Mouse (Mus musculus): ENCODE data around the gene Ing5. TPM values are rescaled to one million over a fixed set of nuclear protein-coding genes. Genes with fewer than 3 reads are reported as not detected.

Gene Ing5
- polyA plus RNA-seq (2012; ENCODE audit: low replicate concordance), result 0.73 and 3.6 TPM in 2 replicates

DNA sequence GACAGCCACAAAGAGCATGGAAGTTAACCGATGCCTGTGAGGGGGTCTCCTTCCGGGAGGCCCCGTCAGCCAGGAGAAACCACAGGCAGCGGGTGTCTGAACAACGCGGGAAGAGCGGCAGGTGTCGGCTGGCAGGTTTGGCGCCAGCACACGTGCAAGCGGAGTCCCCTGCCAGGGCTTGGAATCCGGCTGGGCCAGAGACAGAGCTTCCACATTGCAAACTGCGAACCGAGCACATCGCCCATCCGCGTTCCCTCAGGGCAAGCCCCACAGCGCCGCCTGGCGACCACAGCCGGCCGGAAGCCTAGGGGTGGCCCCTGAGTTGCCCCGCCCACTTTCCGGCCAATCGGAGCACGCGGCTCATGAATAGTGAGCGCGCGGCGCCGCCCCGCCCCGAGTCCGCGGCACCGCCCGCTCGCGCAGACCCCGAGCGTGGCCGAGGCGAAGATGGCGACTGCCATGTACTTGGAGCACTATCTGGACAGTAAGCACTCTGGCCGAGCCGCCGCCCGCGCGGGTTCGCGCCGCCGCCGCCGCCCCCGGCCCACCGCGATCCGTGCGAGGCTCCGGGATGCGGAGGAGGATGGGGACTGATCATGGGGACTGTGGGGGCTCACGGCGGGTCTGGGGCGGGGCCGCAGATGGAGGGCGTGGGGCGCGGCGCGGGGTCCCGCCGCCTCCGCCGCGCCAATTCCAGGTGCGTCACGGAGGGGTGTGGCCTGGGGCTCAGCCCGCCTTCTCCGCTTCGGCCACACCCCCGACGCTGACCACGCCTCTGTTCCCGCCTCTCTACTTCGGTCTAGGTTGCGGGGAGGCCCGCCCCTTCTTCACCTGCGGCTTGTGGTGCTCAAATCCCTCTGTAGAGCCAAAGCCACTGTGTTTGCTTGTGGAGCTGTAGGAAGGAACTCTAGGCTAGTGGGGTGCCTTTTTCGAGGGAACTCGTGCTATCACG, at the start of gene Ing5:
TSS of gene Ing5 (plus strand) at position 410 of the 952 bp plus-strand sequence.

DNA sequence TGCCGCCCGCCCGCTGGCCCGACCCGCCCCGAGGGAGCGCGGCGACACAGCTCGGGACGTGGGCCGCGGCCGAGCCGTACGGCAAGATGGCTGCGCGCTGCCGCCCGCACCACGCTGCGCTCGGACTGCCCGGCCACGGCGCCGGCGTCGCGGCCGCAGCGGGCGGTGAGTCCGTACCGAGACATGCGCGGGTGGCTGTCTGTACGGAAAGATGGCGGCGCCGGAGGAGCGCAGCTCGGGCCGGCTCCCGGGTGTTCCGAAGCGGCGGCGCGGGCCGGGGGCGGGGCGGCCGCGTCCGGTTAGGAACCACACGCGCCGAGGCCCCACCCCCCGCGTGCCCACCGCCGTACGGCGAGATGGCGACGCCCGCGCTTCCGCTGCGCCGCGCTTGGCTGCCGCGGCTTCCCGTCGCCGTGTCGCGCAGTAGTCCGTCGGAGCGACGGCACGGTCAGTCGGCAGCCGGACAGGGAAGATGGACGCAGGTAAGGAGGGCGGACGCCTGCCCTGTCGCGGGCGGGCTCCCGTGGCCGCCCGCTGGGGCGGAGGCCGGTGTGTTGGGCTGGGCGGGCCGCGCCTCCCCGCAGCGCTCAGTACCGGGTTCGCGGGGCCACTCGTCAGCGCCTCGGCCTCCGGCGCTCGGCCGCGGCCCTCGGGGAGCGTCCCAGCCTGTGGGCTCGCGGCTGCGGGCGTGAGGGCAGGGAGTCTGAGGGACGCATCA, 49.0 kb upstream of the Ing5 start, which contains the start of gene Thap4:
TSS of gene Thap4 (minus strand) at position 292 of the 718 bp plus-strand sequence.

DNA sequence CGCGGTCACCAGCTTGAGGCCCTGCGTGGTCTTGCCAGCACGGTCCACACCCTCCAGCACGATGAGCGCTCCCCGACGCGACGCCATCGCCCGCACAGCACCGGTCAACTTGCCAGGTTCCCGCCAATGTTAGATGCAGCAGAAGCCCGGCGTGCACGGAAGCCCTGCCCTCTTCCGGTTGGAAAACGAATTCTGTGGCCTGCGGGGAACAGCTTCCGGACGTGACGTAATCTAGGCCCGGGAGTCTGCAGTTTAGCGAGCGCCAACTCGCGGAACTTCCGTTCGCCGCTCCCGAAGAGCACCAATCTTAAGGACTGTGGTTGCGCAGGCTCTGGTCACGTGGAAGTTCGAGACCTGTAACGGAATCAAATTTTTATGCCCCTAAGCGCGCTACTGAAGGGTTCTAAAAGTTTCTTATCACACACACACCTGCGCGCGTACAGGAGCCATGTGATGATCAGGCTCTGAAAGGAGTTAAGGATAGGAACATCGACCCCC, 2.0 kb upstream of the Ing5 start, which contains the start of gene Dtymk:
TSS of gene Dtymk (minus strand) at position 194 of the 498 bp plus-strand sequence.

DNA sequence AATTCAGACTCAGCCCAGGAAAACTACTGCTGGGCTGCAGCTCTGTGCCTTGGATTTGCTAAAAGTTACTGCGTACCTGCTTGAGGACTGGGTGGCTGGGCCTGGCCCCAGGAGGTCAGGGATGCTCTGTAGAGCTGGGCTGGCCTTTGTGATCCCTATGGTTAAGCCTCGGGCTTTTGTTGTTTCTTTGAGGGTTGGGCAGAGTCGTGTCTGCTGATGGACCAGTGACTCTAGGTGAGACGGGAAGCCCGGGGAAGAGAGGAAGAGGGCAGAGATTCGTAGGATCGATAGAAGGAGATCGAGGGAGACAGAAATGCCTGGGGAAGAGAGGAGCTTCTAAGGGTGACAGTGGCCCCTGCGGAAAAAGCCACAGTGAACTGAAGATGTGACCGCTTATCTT, 20.8 kb downstream of the Ing5 start, which contains the start of gene D2hgdh:
TSS of gene D2hgdh (plus strand) at position 301 of the 400 bp plus-strand sequence.

DNA sequence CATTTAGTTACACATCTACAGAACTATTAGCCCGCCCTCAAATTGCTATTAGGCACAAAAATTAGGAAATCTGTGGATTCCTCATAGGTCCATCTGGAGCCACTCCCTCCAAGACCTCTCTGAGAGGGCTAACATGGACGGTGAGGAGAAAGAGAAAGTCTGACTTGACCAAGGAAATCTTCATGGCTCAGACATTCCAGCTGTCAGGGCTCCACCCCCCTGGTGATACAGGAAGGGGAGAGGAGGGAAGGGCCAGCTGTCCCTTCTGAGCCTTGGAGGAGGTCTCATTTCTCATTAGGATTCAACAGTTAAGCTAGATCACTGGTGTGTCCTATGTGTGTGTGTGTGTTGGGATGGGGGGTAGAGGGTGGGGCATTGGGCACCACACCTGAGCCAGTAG, 57.3 kb downstream of the Ing5 start, which contains the start of gene Gal3st2:
TSS of gene Gal3st2 (plus strand) at position 259 of the 400 bp plus-strand sequence.

Other genes starting within 250 kb of the Ing5 start
- gene Stk25, start 145.3 kb upstream of the Ing5 start, polyA plus RNA-seq (2012; ENCODE audit: low replicate concordance), result 13.1 and 18.8 TPM in 2 replicates
- 0.53 and 1.9 TPM in 2 replicates for gene Bok, start 118.3 kb upstream of the Ing5 start, polyA plus RNA-seq (2012; ENCODE audit: low replicate concordance)
- 3.5 and 5.5 TPM in 2 replicates for gene Atg4b, start 52.5 kb upstream of the Ing5 start, polyA plus RNA-seq (2012; ENCODE audit: low replicate concordance)
- gene Thap4, start 49.1 kb upstream of the Ing5 start, polyA plus RNA-seq (2012; ENCODE audit: low replicate concordance), result 25.2 and 27.0 TPM in 2 replicates
- gene Dtymk, start 2.0 kb upstream of the Ing5 start, polyA plus RNA-seq (2012; ENCODE audit: low replicate concordance), result 22.7 and 23.0 TPM in 2 replicates
- gene D2hgdh, start 20.9 kb downstream of the Ing5 start, polyA plus RNA-seq (2012; ENCODE audit: low replicate concordance), result 4.2 TPM in 2 replicates
- 0.08 TPM in 1 of 2 replicates, not detected in the other for gene Gal3st2, start 57.3 kb downstream of the Ing5 start, polyA plus RNA-seq (2012; ENCODE audit: low replicate concordance)
- not detected in 2 replicates for gene Gal3st2b, start 114.3 kb downstream of the Ing5 start, polyA plus RNA-seq (2012; ENCODE audit: low replicate concordance)
- gene Gal3st2c, start 186.5 kb downstream of the Ing5 start, polyA plus RNA-seq (2012; ENCODE audit: low replicate concordance), result not detected in 2 replicates
- not detected in 2 replicates for gene Neu4, start 216.5 kb downstream of the Ing5 start, polyA plus RNA-seq (2012; ENCODE audit: low replicate concordance)
- 1.4 and 2.3 TPM in 2 replicates for gene Pdcd1, start 248.6 kb downstream of the Ing5 start, polyA plus RNA-seq (2012; ENCODE audit: low replicate concordance)